8 mouse cellular contexts compared by ENCODE assay signal in genomic region chr5:139797473-139798167, GRCm38 (mm10). TPM values are rescaled to one million over a fixed set of nuclear protein-coding genes. Genes with fewer than 3 reads are reported as not detected.
DNase-seq lines count a peak whose midpoint lies in the region; ATAC-seq lines count a peak whose summit lies in the region.

No protein-coding gene starts in this region.

- H3K27ac ChIP-seq in forebrain, embryonic 13.5 days = peak overlapping the region; percentile 95
- peak overlapping the region; percentile 98 for H3K27ac ChIP-seq in heart, embryonic 16.5 days (ENCODE audit: low read length)
- H3K27ac ChIP-seq in liver, embryonic 12.5 days = peak overlapping the region; percentile 97
- peak overlapping the region; percentile 92 for H3K27ac ChIP-seq in neural tube, embryonic 15.5 days (replicated peaks)

- no peaks in the 10 kb centered on the region for H3K9me3 ChIP-seq in megakaryocyte, embryonic 14.5 days
- H3K9me3 ChIP-seq in forebrain, embryonic 13.5 days (replicated peaks) = no peaks in the 10 kb centered on the region
- H3K9me3 ChIP-seq in heart, embryonic 16.5 days (replicated peaks; ENCODE audit: control insufficient read depth, low read length) = no peaks in the 10 kb centered on the region
- no peaks in the 10 kb centered on the region for H3K9me3 ChIP-seq in liver, embryonic 12.5 days (replicated peaks)
- no peaks in the 10 kb centered on the region for H3K9me3 ChIP-seq in neural tube, embryonic 15.5 days (replicated peaks)

- H3K4me2 ChIP-seq in forebrain, embryonic 13.5 days = peak overlapping the region; percentile 68
- H3K4me2 ChIP-seq in heart, embryonic 16.5 days (ENCODE audit: low read depth, low read length) = peak overlapping the region; percentile 66
- H3K4me2 ChIP-seq in liver, embryonic 12.5 days = peak overlapping the region; percentile 80; the same call in 1 of the 2 replicates
- H3K4me2 ChIP-seq in neural tube, embryonic 15.5 days = peak overlapping the region; percentile 70

- no peak for ATAC-seq in megakaryocyte, adult 5-6 weeks (ENCODE audit: poor library complexity, severe bottlenecking)
- ATAC-seq in forebrain, embryonic 13.5 days = peak; percentile 89
- peak; percentile 56 for ATAC-seq in heart, embryonic 16.5 days (replicated peaks; ENCODE audit: extremely low read depth, insufficient read depth, low FRiP score)
- ATAC-seq in liver, embryonic 12.5 days = no peak
- peak; percentile 86 for ATAC-seq in neural tube, embryonic 15.5 days (ENCODE audit: low FRiP score)

- peak; percentile 88 to 92 for DNase-seq in kidney, postnatal 36 days
- DNase-seq in urinary bladder, postnatal 25 days (ENCODE audit: low spot score) = peak; percentile 87

- peaks cover 98% of the 10 kb centered on the region for H3K4me1 ChIP-seq in megakaryocyte, embryonic 14.5 days
- H3K4me1 ChIP-seq in forebrain, embryonic 13.5 days = peaks cover 57% of the 10 kb centered on the region
- peaks cover 66% of the 10 kb centered on the region for H3K4me1 ChIP-seq in heart, embryonic 16.5 days (ENCODE audit: control insufficient read depth, insufficient read depth, low read length)
- peaks cover 85% of the 10 kb centered on the region for H3K4me1 ChIP-seq in liver, embryonic 12.5 days
- H3K4me1 ChIP-seq in neural tube, embryonic 15.5 days = peaks cover 58% of the 10 kb centered on the region

- H3K27me3 ChIP-seq in megakaryocyte, embryonic 14.5 days (replicated peaks) = no peaks in the 10 kb centered on the region
- 0 out of 2 replicates have a peak, but pooled peaks cover 2% of the 10 kb centered on the region for H3K27me3 ChIP-seq in forebrain, embryonic 13.5 days
- no peaks in the 10 kb centered on the region for H3K27me3 ChIP-seq in heart, embryonic 16.5 days (ENCODE audit: control insufficient read depth, insufficient read depth, low read length)
- H3K27me3 ChIP-seq in liver, embryonic 12.5 days (replicated peaks) = no peaks in the 10 kb centered on the region
- no peaks in the 10 kb centered on the region for H3K27me3 ChIP-seq in neural tube, embryonic 15.5 days (replicated peaks)

- WGBS in forebrain, embryonic 13.5 days = 22% methylated on average over 11 of the region's 11 CpGs
- 18% methylated on average over 11 of the region's 11 CpGs for WGBS in heart, embryonic 16.5 days
- 62% methylated on average over 11 of the region's 11 CpGs for WGBS in liver, embryonic 12.5 days (ENCODE audit: insufficient replicate concordance)
- WGBS in neural tube, embryonic 15.5 days = 16% methylated on average over 11 of the region's 11 CpGs

- peak overlapping the region; percentile 89 for H3K4me3 ChIP-seq in megakaryocyte, embryonic 14.5 days (replicated peaks)
- H3K4me3 ChIP-seq in forebrain, embryonic 13.5 days = peak overlapping the region; percentile 37
- H3K4me3 ChIP-seq in heart, embryonic 16.5 days (ENCODE audit: low read length) = peak overlapping the region; percentile 38
- no peak overlapping the region for H3K4me3 ChIP-seq in liver, embryonic 12.5 days
- peak overlapping the region; percentile 36 for H3K4me3 ChIP-seq in neural tube, embryonic 15.5 days (replicated peaks)

- H3K9ac ChIP-seq in forebrain, embryonic 13.5 days = peak overlapping the region; percentile 65
- H3K9ac ChIP-seq in heart, embryonic 16.5 days (ENCODE audit: low read length) = peak overlapping the region; percentile 72
- H3K9ac ChIP-seq in liver, embryonic 12.5 days = no peak overlapping the region
- H3K9ac ChIP-seq in neural tube, embryonic 15.5 days (replicated peaks) = peak overlapping the region; percentile 54

- H3K36me3 ChIP-seq in megakaryocyte, embryonic 14.5 days (replicated peaks; ENCODE audit: low read length) = peaks cover 95% of the 10 kb centered on the region
- peaks cover 21% of the 10 kb centered on the region for H3K36me3 ChIP-seq in forebrain, embryonic 13.5 days (ENCODE audit: poor library complexity, severe bottlenecking)
- peaks cover 22% of the 10 kb centered on the region for H3K36me3 ChIP-seq in heart, embryonic 16.5 days (ENCODE audit: control insufficient read depth, insufficient read depth)
- peaks cover 85% of the 10 kb centered on the region for H3K36me3 ChIP-seq in liver, embryonic 12.5 days
- H3K36me3 ChIP-seq in neural tube, embryonic 15.5 days = peaks cover 14% of the 10 kb centered on the region

RNA-seq across cellular contexts. Expression of gene Mafk, which starts 6.3 kb away (rescaled TPM):
- polyA plus RNA-seq in megakaryocyte, embryonic 14.5 days (2012; ENCODE audit: insufficient read depth, low replicate concordance) = 26.5 and 40.1 TPM in 2 replicates
- 9.7 and 10.1 TPM in 2 replicates for total RNA-seq in megakaryocyte, adult 5-6 weeks (2015)
- total RNA-seq in megakaryocyte, adult 5-6 weeks (2017) = 18.2 and 20.9 TPM in 2 replicates
- polyA plus RNA-seq in forebrain, embryonic 13.5 days (2015; fragmentation: Nextera tagmentation; extraction: Ambion mirVana) = 14.0 and 14.3 TPM in 2 replicates
- 22.1 and 24.9 TPM in 2 replicates for polyA plus RNA-seq in heart, embryonic 16.5 days (2015; fragmentation: Nextera tagmentation; extraction: Ambion mirVana)
- polyA plus RNA-seq in liver, embryonic 12.5 days (2016; fragmentation: Nextera tagmentation; extraction: Ambion mirVana) = 47.7 and 48.9 TPM in 2 replicates
- 10.8 and 14.2 TPM in 2 replicates for polyA plus RNA-seq in neural tube, embryonic 15.5 days (2015; fragmentation: Nextera tagmentation; extraction: Ambion mirVana)

RNA-seq across cellular contexts. Expression of gene Tmem184a, which starts 22.1 kb away (rescaled TPM):
- polyA plus RNA-seq in megakaryocyte, embryonic 14.5 days (2012; ENCODE audit: insufficient read depth, low replicate concordance) = 4.6 and 27.1 TPM in 2 replicates
- not detected in 2 replicates for total RNA-seq in megakaryocyte, adult 5-6 weeks (2015)
- not detected in 2 replicates for total RNA-seq in megakaryocyte, adult 5-6 weeks (2017)
- 0.05 and 0.20 TPM in 2 replicates for polyA plus RNA-seq in forebrain, embryonic 13.5 days (2015; fragmentation: Nextera tagmentation; extraction: Ambion mirVana)
- polyA plus RNA-seq in heart, embryonic 16.5 days (2015; fragmentation: Nextera tagmentation; extraction: Ambion mirVana) = 0.46 and 1.3 TPM in 2 replicates
- polyA plus RNA-seq in liver, embryonic 12.5 days (2016; fragmentation: Nextera tagmentation; extraction: Ambion mirVana) = 1.6 TPM in 2 replicates
- 0.20 and 1.7 TPM in 2 replicates for polyA plus RNA-seq in neural tube, embryonic 15.5 days (2015; fragmentation: Nextera tagmentation; extraction: Ambion mirVana)

RNA-seq across cellular contexts. Expression of gene Ints1, which starts 22.1 kb away (rescaled TPM):
- 42.9 and 56.6 TPM in 2 replicates for polyA plus RNA-seq in megakaryocyte, embryonic 14.5 days (2012; ENCODE audit: insufficient read depth, low replicate concordance)
- 25.5 and 41.7 TPM in 2 replicates for total RNA-seq in megakaryocyte, adult 5-6 weeks (2015)
- total RNA-seq in megakaryocyte, adult 5-6 weeks (2017) = 15.9 and 31.2 TPM in 2 replicates
- polyA plus RNA-seq in forebrain, embryonic 13.5 days (2015; fragmentation: Nextera tagmentation; extraction: Ambion mirVana) = 23.5 and 27.6 TPM in 2 replicates
- polyA plus RNA-seq in heart, embryonic 16.5 days (2015; fragmentation: Nextera tagmentation; extraction: Ambion mirVana) = 16.9 and 20.2 TPM in 2 replicates
- 21.8 and 23.3 TPM in 2 replicates for polyA plus RNA-seq in liver, embryonic 12.5 days (2016; fragmentation: Nextera tagmentation; extraction: Ambion mirVana)
- 25.6 and 29.0 TPM in 2 replicates for polyA plus RNA-seq in neural tube, embryonic 15.5 days (2015; fragmentation: Nextera tagmentation; extraction: Ambion mirVana)

RNA-seq across cellular contexts. Expression of gene Gm26938, which starts 28.6 kb away (rescaled TPM):
- not detected in 2 replicates for polyA plus RNA-seq in megakaryocyte, embryonic 14.5 days (2012; ENCODE audit: insufficient read depth, low replicate concordance)
- total RNA-seq in megakaryocyte, adult 5-6 weeks (2015) = not detected in 2 replicates
- total RNA-seq in megakaryocyte, adult 5-6 weeks (2017) = 0.18 TPM in 1 of 2 replicates, not detected in the other
- polyA plus RNA-seq in forebrain, embryonic 13.5 days (2015; fragmentation: Nextera tagmentation; extraction: Ambion mirVana) = not detected in 2 replicates
- polyA plus RNA-seq in heart, embryonic 16.5 days (2015; fragmentation: Nextera tagmentation; extraction: Ambion mirVana) = not detected in 2 replicates
- not detected in 2 replicates for polyA plus RNA-seq in liver, embryonic 12.5 days (2016; fragmentation: Nextera tagmentation; extraction: Ambion mirVana)
- polyA plus RNA-seq in neural tube, embryonic 15.5 days (2015; fragmentation: Nextera tagmentation; extraction: Ambion mirVana) = not detected in 2 replicates

RNA-seq across cellular contexts. Expression of gene Psmg3, which starts 29.1 kb away (rescaled TPM):
- 8.5 and 30.7 TPM in 2 replicates for polyA plus RNA-seq in megakaryocyte, embryonic 14.5 days (2012; ENCODE audit: insufficient read depth, low replicate concordance)
- 17.6 and 18.3 TPM in 2 replicates for total RNA-seq in megakaryocyte, adult 5-6 weeks (2015)
- total RNA-seq in megakaryocyte, adult 5-6 weeks (2017) = 15.2 and 15.6 TPM in 2 replicates
- polyA plus RNA-seq in forebrain, embryonic 13.5 days (2015; fragmentation: Nextera tagmentation; extraction: Ambion mirVana) = 85.5 and 88.5 TPM in 2 replicates
- polyA plus RNA-seq in heart, embryonic 16.5 days (2015; fragmentation: Nextera tagmentation; extraction: Ambion mirVana) = 43.3 and 44.6 TPM in 2 replicates
- 75.6 and 80.9 TPM in 2 replicates for polyA plus RNA-seq in liver, embryonic 12.5 days (2016; fragmentation: Nextera tagmentation; extraction: Ambion mirVana)
- 72.1 and 76.3 TPM in 2 replicates for polyA plus RNA-seq in neural tube, embryonic 15.5 days (2015; fragmentation: Nextera tagmentation; extraction: Ambion mirVana)

Comparison
In these comparisons a context has a peak if more than half of its experiments do, and no peak if none do; other contexts are left out.
1. ATAC-seq: peak in forebrain, embryonic 13.5 days (single experiment), heart, embryonic 16.5 days (single experiment) and neural tube, embryonic 15.5 days (single experiment); none in megakaryocyte, adult 5-6 weeks (single experiment) and liver, embryonic 12.5 days (single experiment).
2. Peak in every context shown above with its lines, with median percentiles within 50 percentile points of each other: H3K27ac ChIP-seq and H3K4me2 ChIP-seq.